Mouse (Mus musculus) testis, adult 2 months (tissue): Measurements from ENCODE around the gene Hsp90ab1. TPM values are rescaled to one million over a fixed set of nuclear protein-coding genes. Genes with fewer than 3 reads are reported as not detected.

ENCODE experiments used
- H3K27ac ChIP-seq: fragments of 200-500 bp; 2 replicates; pipeline ENCODE4 v1.5.1; 2012; ENCODE audit warnings: low read depth, low read length; ENCODE audit not compliant: control insufficient read depth, insufficient read depth
- H3K27me3 ChIP-seq: fragments of 200-500 bp; 2 replicates; pipeline ENCODE4 v1.6.1; 2012; ENCODE audit warnings: mild to moderate bottlenecking, low read length, moderate library complexity; ENCODE audit not compliant: control insufficient read depth, insufficient read depth
- H3K36me3 ChIP-seq: fragments of 200-500 bp; 2 replicates; pipeline ENCODE4 v1.6.1; 2012; ENCODE audit warnings: mild to moderate bottlenecking, low read length; ENCODE audit not compliant: control insufficient read depth, insufficient read depth
- H3K4me1 ChIP-seq: fragments of 200-500 bp; 2 replicates; pipeline ENCODE4 v1.6.1; 2012; ENCODE audit warnings: low read length; ENCODE audit not compliant: control insufficient read depth, insufficient read depth
- H3K4me3 ChIP-seq: fragments of 200-500 bp; 2 replicates; pipeline ENCODE4 v1.5.1; 2012; ENCODE audit warnings: low read depth, mild to moderate bottlenecking, low read length, moderate library complexity, mixed read lengths; ENCODE audit not compliant: control insufficient read depth
- CTCF ChIP-seq: fragments of 200-500 bp; IDR thresholded peaks from 2 replicates; pipeline ENCODE4 v1.5.1; 2012; ENCODE audit warnings: low read depth, mild to moderate bottlenecking, inconsistent platforms, low read length, moderate library complexity; ENCODE audit not compliant: control insufficient read depth, insufficient read depth, insufficient replicate concordance
- POLR2A ChIP-seq: fragments of 200-500 bp; IDR thresholded peaks from 2 replicates; pipeline ENCODE4 v1.6.1; 2012; ENCODE audit warnings: low read depth, mild to moderate bottlenecking, inconsistent platforms, low read length, moderate library complexity; ENCODE audit not compliant: control insufficient read depth
- polyA plus RNA-seq: library from polyadenylated mRNA; depleted of rRNA; stranded (reverse); fragments of >200 nt; gene quantifications from 2 replicates; pipeline ENCODE4 v1.2.3, GENCODE M21; 2012

The Hsp90ab1 gene
- polyA plus RNA-seq, 1 experiment, result 109 TPM

GRCm38 (mm10) chr17:45555452-45556106, 17.5 kb downstream of the Hsp90ab1 start, which contains the start of gene Nfkbie:
Nfkbie (plus strand) TSS chr17:45555703.
- H3K27ac ChIP-seq, result no peak within 1 kb of the TSS
- peaks cover 13% of the 10 kb centered on the region for H3K4me1 ChIP-seq
- no peaks in the 10 kb centered on the region for H3K27me3 ChIP-seq

GRCm38 (mm10) chr17:45554420-45554819, 18.7 kb downstream of the Hsp90ab1 start:
- Histone ChIP-seq H3K27ac (no peak overlapping the region), H3K27me3 (no peaks in the 10 kb centered on the region; the same call in 1 of the 2 replicates), H3K4me3 (no peak overlapping the region), H3K4me1 (peaks cover 15% of the 10 kb centered on the region), H3K36me3 (no peaks in the 10 kb centered on the region)
- TF ChIP-seq CTCF (no peak), POLR2A (no peak)

More at GRCm38 (mm10) chr17:45555452-45556106, 17.5 kb downstream of the Hsp90ab1 start, which contains the start of gene Nfkbie:
- Histone ChIP-seq H3K4me3 (peak within 1 kb of the TSS; percentile 84), H3K36me3 (no peaks in the 10 kb centered on the region)
- TF ChIP-seq CTCF (no peak), POLR2A (peak; percentile 30)

GRCm38 (mm10) chr17:45553065-45553464, 20.0 kb downstream of the Hsp90ab1 start:
- no peaks in the 10 kb centered on the region for H3K36me3 ChIP-seq
- TF ChIP-seq POLR2A (no peak), CTCF (no peak)
- H3K27me3 ChIP-seq, result peaks cover 4% of the 10 kb centered on the region; the same call in 1 of the 2 replicates
- no peak overlapping the region for H3K27ac ChIP-seq
- H3K4me1 ChIP-seq, result peaks cover 17% of the 10 kb centered on the region
- no peak overlapping the region for H3K4me3 ChIP-seq

- H3K36me3 ChIP-seq, result no peaks in the 10 kb centered on the region
- 0 out of 2 replicates have a peak, but pooled peaks have one; percentile 13 for TF ChIP-seq POLR2A
- peak; percentile 71; the same call in 1 of the 2 replicates for TF ChIP-seq CTCF
- H3K4me1 ChIP-seq, result peaks cover 17% of the 10 kb centered on the region
- no peak overlapping the region for H3K4me3 ChIP-seq
- H3K27ac ChIP-seq, result no peak overlapping the region
- peaks cover 4% of the 10 kb centered on the region; the same call in 1 of the 2 replicates for H3K27me3 ChIP-seq
Observed at GRCm38 (mm10) chr17:45551816-45552451, 21.1 kb downstream of the Hsp90ab1 start.

- no peak overlapping the region for H3K4me3 ChIP-seq
- no peak overlapping the region for H3K27ac ChIP-seq
- H3K36me3 ChIP-seq, result no peaks in the 10 kb centered on the region
- TF ChIP-seq POLR2A, result no peak
- TF ChIP-seq CTCF, result no peak
- H3K27me3 ChIP-seq, result peaks cover 4% of the 10 kb centered on the region; the same call in 1 of the 2 replicates
- peaks cover 17% of the 10 kb centered on the region for H3K4me1 ChIP-seq
Observed at GRCm38 (mm10) chr17:45551249-45551796, 21.7 kb downstream of the Hsp90ab1 start.

- H3K4me1 ChIP-seq, result peaks cover 18% of the 10 kb centered on the region
- H3K27me3 ChIP-seq, result peaks cover 4% of the 10 kb centered on the region; the same call in 1 of the 2 replicates
- no peaks in the 10 kb centered on the region for H3K36me3 ChIP-seq
- no peak overlapping the region for H3K27ac ChIP-seq
- TF ChIP-seq POLR2A (no peak), CTCF (no peak)
- no peak overlapping the region for H3K4me3 ChIP-seq
Observed at GRCm38 (mm10) chr17:45550253-45550652, 22.8 kb downstream of the Hsp90ab1 start.

GRCm38 (mm10) chr17:45549617-45550181, 23.4 kb downstream of the Hsp90ab1 start, which contains the start of gene Tmem151b:
Tmem151b (minus strand) TSS chr17:45549677.
- Histone ChIP-seq H3K27ac (no peak within 1 kb of the TSS), H3K36me3 (no peaks in the 10 kb centered on the region), H3K4me3 (peak within 1 kb of the TSS; percentile 49), H3K27me3 (peaks cover 4% of the 10 kb centered on the region; the same call in 1 of the 2 replicates), H3K4me1 (peaks cover 22% of the 10 kb centered on the region)
- TF ChIP-seq POLR2A (no peak), CTCF (no peak)
